Mouse (Mus musculus): ENCODE measurements around the gene C1s2.

GRCm38 (mm10) chr6:124655893-124656292 is 20.0 kb upstream of the C1s2 start:
- TF ChIP-seq CTCF (IDR thresholded peaks at IDR 0.05; ENCODE audit: extremely low read depth, insufficient read depth, low read length) (no peak), POLR2A (IDR thresholded peaks at IDR 0.05; ENCODE audit: extremely low read depth, insufficient read depth, low read length) (no peak)
